Mouse (Mus musculus) left cerebral cortex, adult 18-20 months (tissue): Measurements from ENCODE around the gene Rnf10. TPM values are rescaled to one million over a fixed set of nuclear protein-coding genes. Genes with fewer than 3 reads are reported as not detected.

Experiments
- DNase-seq, 2 experiments: peaks; one replicate each; pipeline ENCODE4 v3.0.0; 2021 to 2022; ENCODE audit warnings: low spot score in 2 of 2, mixed read lengths in 1 of 2
- total RNA-seq, 2 experiments: library from RNA; stranded (reverse); gene quantifications; 2 replicates each; pipeline ENCODE4 v1.2.3; 2021

Rnf10 gene
- total RNA-seq, 2 experiments from 2014 or later = 247 to 256 TPM

DNA sequence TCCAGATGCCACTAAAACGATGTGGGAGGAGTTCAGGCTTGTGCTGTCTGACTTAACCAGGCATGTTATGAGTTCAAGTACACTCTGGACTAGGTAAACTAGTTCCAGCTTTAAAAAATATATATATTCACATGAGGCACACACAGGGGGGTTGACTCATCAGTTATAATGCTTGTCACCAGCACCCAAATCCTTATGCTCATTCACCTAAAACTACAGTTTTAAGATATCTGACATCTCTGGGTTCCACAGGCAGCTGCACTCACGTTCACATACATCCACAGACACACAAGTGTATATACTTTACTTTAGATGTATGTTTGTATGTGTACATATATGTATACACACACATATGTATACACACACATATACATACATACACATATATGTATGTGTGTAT, 6.1 kb upstream of the Rnf10 start:
- no peak for DNase-seq

- no peak for DNase-seq
Observed at GRCm38 (mm10) chr5:115278053-115278452, 5.4 kb upstream of the Rnf10 start.

DNA sequence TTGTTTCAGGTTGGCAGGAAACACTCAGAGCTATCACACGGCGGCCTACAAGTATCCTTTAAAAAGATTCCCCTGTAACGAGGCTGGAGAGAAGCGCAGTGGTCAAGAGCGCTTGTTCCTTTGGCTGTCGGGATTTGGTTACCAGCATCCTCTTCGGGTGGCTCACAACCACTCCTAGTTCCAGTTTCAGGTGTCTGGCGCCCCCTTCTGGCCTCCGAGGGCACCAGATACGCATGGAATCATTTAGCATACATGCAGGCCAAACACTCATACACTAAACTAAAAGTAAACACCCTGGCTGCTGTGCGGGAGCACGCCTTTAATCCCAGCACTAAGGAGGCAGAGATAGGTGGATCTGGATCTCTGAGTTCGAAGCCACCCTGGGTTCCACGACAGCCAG, 3.3 kb upstream of the Rnf10 start:
- no peak for DNase-seq

DNA sequence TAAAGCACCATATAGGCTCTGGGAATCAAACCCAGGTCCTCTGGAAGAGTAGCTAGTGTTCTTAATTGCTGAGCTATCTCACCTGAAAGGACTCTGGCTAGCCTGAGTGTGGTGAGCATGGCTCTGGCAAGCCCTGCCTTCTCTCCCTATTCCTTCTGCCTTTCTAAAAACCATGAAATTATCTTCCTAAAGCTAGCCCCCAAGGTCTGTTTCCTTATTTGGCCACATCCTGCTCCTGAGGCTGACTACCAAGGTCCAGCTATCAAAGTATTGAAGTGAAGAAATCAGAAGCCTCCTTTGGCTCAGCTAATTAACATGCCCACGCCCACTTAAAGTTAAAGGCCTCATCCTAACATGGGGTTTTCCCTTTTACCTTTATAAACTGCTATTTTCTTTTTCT, 2.1 kb upstream of the Rnf10 start:
- DNase-seq = no peak

- DNase-seq = no peak
Observed at GRCm38 (mm10) chr5:115274353-115274752, 1.7 kb upstream of the Rnf10 start.

DNA sequence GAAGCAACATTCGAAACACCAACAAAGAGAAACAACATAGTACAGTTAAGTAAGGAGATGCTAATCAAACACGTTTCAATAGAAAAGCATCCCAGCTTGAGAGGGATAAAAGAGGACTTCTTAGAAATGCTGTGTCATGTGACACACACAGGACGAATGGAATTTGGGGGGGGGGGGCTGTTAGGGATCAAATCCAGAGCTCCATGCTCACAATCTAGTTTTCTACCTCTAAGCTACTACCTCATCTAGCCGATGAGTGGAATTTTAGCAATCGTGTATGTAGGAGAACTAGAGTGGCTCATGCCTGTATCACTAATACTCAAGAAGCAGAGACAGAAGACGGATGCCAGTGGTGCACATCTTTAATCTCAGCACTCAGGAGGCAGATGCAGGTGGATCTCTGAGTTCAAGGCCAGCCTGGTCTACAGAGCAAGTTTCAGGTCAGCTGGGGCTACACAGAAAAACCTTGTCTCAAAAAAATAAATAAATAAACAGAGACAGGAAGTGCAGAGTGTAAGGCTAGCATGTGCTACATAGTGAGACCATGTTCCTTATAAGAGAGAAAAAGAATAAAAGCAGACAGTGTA, 944 bp upstream of the Rnf10 start:
- no peak for DNase-seq

DNA sequence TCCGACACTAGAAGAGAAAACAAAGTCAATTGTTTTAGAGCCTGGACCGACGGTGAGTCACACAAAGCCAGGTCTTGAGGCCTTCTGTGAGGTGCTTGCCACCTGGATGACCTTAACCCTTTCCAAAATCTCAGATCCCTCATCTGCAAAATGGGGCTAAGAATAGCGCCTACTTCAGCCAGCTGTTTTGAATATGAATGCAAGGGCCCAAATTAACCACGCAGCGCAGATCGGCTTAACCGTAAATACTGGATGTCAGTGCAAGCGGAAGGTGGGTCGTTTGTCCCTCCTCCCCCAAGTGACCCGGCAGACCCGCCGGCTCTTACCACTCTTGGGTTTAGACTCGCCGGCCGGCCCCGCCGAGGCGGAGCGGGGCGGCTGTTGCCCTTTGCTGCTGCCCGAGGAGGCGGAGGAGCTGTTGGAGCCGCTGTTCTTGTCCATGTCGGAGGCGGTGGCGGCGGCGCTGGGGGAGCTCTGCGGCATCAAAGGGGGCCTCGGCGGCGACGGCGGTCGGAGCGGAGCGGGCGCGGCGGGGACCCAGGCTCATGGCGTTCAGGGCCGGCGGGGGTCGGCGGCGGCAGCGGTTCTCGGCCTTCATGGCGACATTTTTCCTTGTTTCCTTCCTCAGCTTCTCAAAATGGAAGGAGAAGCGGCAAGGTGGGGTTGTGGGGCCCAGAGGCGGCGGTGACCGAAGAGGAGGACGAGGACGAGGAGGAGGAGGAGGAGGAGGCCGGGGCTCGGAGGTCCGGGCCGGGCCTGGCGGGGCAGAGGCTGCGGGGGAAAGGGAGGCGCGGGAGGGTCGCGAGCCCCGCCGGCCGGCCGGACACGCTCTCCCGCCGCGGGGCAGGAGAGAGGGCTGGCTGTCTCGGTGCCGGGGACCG, 527 bp downstream of the Rnf10 start:
- peak; percentile 38 to 50 for DNase-seq

DNA sequence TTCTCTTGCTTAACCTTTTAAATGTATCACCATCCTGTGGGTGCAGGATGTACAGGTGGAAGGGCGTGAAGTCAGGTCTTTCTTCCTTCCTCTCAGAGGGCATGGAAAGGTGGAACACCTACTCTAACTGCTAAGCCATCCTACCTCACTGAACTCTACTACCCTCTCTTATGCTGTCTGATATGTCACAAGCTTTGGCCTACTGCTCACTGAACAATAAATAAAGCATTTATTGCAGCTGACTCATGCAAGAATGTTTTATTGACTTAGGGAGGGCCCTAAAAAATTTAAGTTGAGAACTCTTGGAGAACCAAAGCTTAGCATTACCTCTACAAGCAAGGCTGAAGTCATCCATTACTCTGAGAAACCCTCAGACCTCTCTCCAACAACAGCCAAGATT, 2.7 kb downstream of the Rnf10 start:
- DNase-seq = no peak

GRCm38 (mm10) chr5:115268266-115268665, 4.4 kb downstream of the Rnf10 start:
- DNase-seq = no peak

DNA sequence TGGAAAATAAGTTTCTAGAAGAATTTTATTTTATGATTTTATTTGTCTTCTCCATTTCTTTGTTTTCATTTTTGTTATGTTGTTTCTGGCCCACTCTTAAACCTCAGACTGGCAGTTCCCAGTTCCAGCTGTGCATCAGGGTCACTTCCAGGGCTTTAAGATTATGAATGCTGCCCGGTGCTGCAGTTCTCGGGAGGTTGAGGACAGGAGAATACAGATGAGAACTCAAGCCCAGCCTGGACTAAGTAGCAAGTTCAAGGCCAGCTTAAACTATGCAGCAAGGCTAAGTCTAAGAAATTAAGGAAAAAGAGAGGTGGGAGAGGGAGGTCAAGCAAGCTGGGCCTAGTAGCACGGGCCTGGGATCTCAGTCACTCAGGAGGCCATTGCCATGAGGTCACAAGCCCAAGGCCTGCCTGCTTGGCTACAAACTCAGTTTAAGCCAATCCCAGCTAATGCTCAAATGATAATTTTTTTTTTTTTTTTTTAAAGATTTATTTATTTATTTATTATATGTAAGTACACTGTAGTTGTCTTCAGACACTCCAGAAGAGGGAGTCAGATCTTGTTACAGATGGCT, 5.1 kb downstream of the Rnf10 start:
- no peak for DNase-seq

GRCm38 (mm10) chr5:115266787-115267468, 5.8 kb downstream of the Rnf10 start:
- no peak for DNase-seq

DNA sequence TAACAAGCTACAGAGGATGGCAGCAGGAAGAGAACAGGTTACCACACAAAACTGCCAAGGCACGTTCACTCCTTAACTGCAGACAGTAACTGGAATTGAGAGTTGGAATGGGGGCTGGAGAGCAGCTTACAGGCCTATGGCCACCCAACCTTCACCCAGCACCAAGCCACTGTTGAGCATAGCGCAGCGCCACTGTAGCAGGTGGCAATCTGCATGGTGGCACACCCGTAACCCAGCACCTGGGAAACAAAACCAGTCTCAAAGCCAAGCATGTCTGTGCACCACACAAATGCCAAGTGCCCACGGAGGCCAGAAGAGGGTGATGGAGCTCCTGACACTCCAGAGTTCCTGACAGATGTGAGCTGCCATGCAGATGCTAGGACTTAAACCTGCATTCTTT, 6.4 kb downstream of the Rnf10 start:
- no peak for DNase-seq

DNA sequence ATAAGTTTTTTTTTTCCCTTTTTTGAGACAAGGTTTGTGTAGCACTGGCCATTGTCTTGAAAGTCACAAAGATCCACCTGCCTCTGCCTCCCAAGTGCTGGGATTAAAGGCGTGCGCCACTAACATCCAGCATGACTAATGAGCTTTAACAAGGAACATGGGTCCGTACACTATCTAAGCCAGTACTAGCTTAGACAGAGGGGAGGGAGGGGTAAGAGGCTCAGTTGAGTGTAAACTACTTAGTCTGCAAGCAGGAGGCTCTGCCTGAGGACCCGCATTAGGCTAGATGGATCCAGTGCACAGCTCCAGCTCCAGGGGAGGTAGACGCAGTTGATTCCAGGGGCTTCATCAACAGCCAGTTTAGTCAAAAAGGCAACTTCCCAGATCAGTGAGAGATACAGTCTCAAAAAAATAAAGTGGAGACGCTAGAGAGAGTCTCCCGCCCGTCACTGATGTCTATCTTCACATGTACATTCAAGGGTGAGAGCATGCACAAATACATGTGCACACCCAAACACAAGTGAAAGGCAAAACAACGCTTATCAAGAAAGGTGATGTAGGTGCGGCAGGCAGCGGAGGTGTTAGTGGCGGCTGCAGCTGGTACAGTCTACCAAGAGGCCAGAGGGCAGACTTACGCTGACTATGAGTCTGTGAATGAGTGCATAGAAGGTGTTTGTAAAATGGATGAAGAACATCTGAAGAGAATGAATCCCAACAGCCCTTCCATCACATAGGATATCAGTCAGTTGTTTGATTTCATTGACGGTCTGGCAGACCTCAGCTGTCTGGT, 10.0 kb downstream of the Rnf10 start:
- DNase-seq = no peak

- no peak for DNase-seq
Observed at GRCm38 (mm10) chr5:115261880-115262279, 10.8 kb downstream of the Rnf10 start.

DNA sequence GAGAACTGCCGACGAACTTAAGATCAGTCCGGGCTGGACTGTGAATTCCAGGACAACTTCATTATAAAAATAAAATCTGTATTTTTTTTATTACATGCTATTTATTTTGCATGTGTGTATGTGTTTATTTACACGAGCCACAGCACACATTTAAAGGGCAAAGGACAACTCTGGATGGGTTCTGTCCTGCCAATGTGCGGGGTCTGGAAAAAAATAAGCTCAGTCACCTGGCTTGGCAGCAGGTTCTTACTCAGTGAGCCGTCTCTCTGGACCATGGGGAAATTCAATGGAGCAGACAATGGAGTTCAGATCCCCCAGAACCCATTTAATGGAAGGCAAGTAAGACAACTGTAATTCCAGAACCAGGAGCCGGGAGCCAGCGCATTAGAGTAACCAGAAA, 11.6 kb downstream of the Rnf10 start:
- no peak for DNase-seq

DNA sequence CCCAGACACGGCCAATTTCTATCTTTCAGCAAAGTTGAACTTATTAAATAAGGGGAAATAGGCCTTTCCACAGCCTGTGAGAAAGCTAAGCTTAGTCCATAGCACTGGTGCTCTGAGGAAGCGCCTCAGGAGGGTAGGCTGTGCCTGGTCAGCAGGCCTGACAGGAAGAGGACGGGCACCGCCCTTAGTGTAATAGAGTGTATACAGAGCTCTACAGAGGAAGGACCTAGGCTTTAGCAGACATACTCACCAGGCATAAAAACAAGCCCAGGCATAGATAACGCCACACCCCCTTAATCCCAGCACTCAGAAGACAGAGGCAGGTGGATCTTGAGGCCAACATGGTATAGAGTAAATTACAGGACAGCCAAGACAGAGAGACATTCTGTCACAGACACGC, 12.3 kb downstream of the Rnf10 start:
- no peak for DNase-seq

DNA sequence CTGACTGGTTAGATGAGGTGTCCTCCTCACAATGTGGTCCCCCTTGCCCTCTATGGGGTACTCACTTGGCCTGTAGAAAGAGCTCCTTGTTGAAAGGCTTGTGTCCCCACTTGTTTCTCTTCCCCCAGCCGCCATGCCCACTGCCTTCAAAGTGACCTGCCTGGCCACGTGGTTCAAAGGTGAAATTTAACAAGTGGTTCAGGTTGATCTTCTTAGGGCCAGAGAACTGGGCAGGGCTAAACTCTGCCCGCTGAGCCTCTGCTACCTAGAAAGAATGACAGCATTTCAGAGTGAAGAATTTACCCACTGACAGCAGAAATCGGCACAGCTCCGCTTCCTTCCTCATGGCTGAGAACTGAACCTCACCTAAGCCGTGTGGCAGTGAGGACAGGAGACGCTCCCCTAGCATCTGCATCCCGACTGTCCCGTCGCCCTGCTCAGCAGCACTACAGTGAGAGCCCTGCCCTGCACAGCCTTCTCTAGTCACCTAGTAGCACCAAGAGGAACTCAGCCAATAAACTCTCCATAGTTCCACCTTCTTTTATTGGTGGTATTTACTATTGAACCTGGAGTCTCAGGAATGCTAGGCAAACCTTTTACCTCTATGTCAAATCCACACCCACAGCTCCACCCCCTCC, 15.7 kb downstream of the Rnf10 start:
- DNase-seq = no peak

DNA sequence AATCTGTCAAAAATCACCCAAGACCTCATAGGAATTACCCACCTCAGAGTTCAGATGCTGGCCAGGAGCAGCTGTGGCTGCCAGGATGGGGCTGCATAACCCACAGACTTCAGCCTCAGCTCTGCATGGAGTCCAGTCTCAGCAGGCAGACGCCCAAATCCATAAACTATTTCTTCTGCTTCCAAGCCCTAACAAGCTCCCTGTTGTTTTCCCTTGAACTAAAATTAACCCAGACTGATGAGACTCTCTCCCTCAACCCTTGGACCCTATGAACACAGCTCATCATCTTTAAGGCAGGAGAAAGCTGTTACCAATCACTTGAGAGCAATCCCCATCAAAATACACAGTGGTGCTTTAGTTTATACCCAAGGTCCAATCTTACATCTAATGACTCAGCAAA, 17.2 kb downstream of the Rnf10 start:
- no peak for DNase-seq

GRCm38 (mm10) chr5:115240191-115240590, 32.5 kb downstream of the Rnf10 start:
- peak in 1 of 2 experiments; percentile 48 for DNase-seq

- DNase-seq = no peak
Observed at GRCm38 (mm10) chr5:115238729-115239195, 33.9 kb downstream of the Rnf10 start.
